ENCODE assay signal across 8 mouse cellular contexts in genomic region chr17:34849722-34850516, GRCm38 (mm10). TPM values are rescaled to one million over a fixed set of nuclear protein-coding genes. Genes with fewer than 3 reads are reported as not detected.
A peak's percentile ranks its signal among the peaks of the same experiment; 100 is the strongest.
DNase-seq lines count a peak whose midpoint lies in the region; ATAC-seq lines count a peak whose summit lies in the region.

Gene Skiv2l, minus strand, starts transcription at chr17:34850210.
Gene Nelfe, plus strand, starts transcription at chr17:34850391.

- peak; percentile 96 to 98 for DNase-seq in adrenal gland, adult 18-20 months (ENCODE audit: low spot score in 2 of 2)
- peak; percentile 99 for DNase-seq in embryo, embryonic 11 days
- DNase-seq in gastrocnemius, postnatal 25 days: peak; percentile 97
- peak; percentile 97 for DNase-seq in intestine, embryonic 14.5 days (ENCODE audit: low spot score)
- peak; percentile 98 for DNase-seq in left cerebral cortex, postnatal 14 days (ENCODE audit: low spot score in 2 of 2)
- DNase-seq in mesoderm, embryonic 11.5 days (ENCODE audit: low read depth, low spot score): peak; percentile 98
- DNase-seq in right cerebral cortex, postnatal 36 days (ENCODE audit: low spot score in 2 of 2): peak; percentile 96
- DNase-seq in yolk sac, embryonic 10.5 days (ENCODE audit: low spot score): peak; percentile 97

- H3K9me3 ChIP-seq in intestine, embryonic 14.5 days (ENCODE audit: control insufficient read depth, low read length): no peaks in the 10 kb centered on the region

- peak; percentile 97 for ATAC-seq in intestine, embryonic 14.5 days (replicated peaks; ENCODE audit: low FRiP score, low TSS enrichment, low read depth)

- peak within 1 kb of the TSS; percentile 60 for H3K27ac ChIP-seq in intestine, embryonic 14.5 days (ENCODE audit: low read depth)

- WGBS in intestine, embryonic 14.5 days: under 1% methylated on average over 65 of the region's 65 CpGs

- intact Hi-C loops in left cerebral cortex, postnatal 14 days (cut with DNase I): loop anchor here (2.0 to 5.0 kb wide), 3 partner anchors 13 to 132 kb away; partner anchors contain the start of genes Dxo, Lsm2 and Stk19

- no peaks in the 10 kb centered on the region for H3K27me3 ChIP-seq in intestine, embryonic 14.5 days (replicated peaks; ENCODE audit: control insufficient read depth, insufficient read depth, low read length)

- H3K4me2 ChIP-seq in intestine, embryonic 14.5 days (ENCODE audit: low read length): peak within 1 kb of the TSS; percentile 79

- H3K4me1 ChIP-seq in intestine, embryonic 14.5 days (replicated peaks; ENCODE audit: control insufficient read depth, insufficient read depth, low read length): peaks cover 10% of the 10 kb centered on the region

- peak within 1 kb of the TSS; percentile 88 for H3K4me3 ChIP-seq in intestine, embryonic 14.5 days (ENCODE audit: low read depth, low read length)

- H3K36me3 ChIP-seq in intestine, embryonic 14.5 days (ENCODE audit: control insufficient read depth, insufficient read depth, low read length): peaks cover 64% of the 10 kb centered on the region

- peak within 1 kb of the TSS; percentile 73 for H3K9ac ChIP-seq in intestine, embryonic 14.5 days (ENCODE audit: low read length)

RNA-seq across cellular contexts. Expression of gene Skiv2l, which starts in this region (rescaled TPM):
- total RNA-seq in adrenal gland, adult 18-20 months (2021): 10 to 100 TPM; 60.8 to 65.9 TPM
- 10 to 100 TPM; 18.0 to 18.9 TPM for total RNA-seq in gastrocnemius, postnatal 25 days (2021)
- polyA plus RNA-seq in intestine, embryonic 14.5 days (2014; fragmentation: Nextera tagmentation; extraction: Ambion mirVana): 42.0 and 45.9 TPM in 2 replicates
- total RNA-seq in left cerebral cortex, postnatal 14 days (2021): 10 to 100 TPM; 68.5 to 73.1 TPM

RNA-seq across cellular contexts. Expression of gene Nelfe, which starts in this region (rescaled TPM):
- total RNA-seq in adrenal gland, adult 18-20 months (2021): 10 to 100 TPM; 46.1 to 54.5 TPM
- 1 to 10 TPM; 7.7 to 8.9 TPM for total RNA-seq in gastrocnemius, postnatal 25 days (2021)
- 121 and 123 TPM in 2 replicates for polyA plus RNA-seq in intestine, embryonic 14.5 days (2014; fragmentation: Nextera tagmentation; extraction: Ambion mirVana)
- 10 to 100 TPM; 29.1 to 30.5 TPM for total RNA-seq in left cerebral cortex, postnatal 14 days (2021)

Comparison
In these comparisons a context has a peak if more than half of its experiments do, and no peak if none do; other contexts are left out.
1. Peak in every context shown above with its lines: DNase-seq, ATAC-seq, H3K4me3 ChIP-seq and H3K27ac ChIP-seq.